Mouse (Mus musculus) thymus, postnatal 0 days (tissue): ENCODE results near the gene Mgat1. TPM values are rescaled to one million over a fixed set of nuclear protein-coding genes. Genes with fewer than 3 reads are reported as not detected.
"Not testable (repeated sequence)": the region's sequence is repeated elsewhere in the genome, so short reads cannot be mapped to it uniquely, and the experiment has no call there.

Experiments used
- DNase-seq: peaks from one replicate; pipeline ENCODE4 v3.0.0-alpha.2; 2015; ENCODE audit warnings: low spot score
- polyA plus RNA-seq: library from polyadenylated mRNA; unstranded; fragments of >200 nt; fragmentation: Nextera tagmentation; extraction: Ambion mirVana; gene quantifications from 2 replicates; pipeline ENCODE4 v1.2.1, GENCODE M21; 2015

The Mgat1 gene
- polyA plus RNA-seq, 1 experiment from 2014 or later: 82.7 TPM

DNA sequence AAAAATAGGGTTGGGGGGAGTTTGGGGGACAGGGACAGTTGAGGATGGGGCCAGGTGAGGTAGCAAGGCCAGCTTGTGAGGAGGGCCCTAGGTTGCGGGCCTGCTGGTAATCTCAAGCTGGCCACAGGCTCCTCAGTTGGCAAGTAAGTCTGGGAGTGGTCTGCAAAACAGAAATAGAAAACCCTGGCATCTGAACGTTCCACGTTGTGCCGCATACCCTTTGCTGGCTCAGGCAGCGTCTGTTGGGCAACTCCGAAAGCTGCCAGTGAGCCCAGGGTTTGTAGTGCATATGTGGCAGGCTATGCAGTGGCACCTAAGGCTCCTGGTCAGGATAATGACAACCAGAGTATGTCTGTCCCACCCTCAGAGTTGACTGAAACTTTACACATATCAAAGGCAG lies 19.2 kb downstream of the Mgat1 start:
- no peak for DNase-seq

GRCm38 (mm10) chr11:49264081-49264480 lies 20.1 kb downstream of the Mgat1 start:
- DNase-seq: no peak

DNA sequence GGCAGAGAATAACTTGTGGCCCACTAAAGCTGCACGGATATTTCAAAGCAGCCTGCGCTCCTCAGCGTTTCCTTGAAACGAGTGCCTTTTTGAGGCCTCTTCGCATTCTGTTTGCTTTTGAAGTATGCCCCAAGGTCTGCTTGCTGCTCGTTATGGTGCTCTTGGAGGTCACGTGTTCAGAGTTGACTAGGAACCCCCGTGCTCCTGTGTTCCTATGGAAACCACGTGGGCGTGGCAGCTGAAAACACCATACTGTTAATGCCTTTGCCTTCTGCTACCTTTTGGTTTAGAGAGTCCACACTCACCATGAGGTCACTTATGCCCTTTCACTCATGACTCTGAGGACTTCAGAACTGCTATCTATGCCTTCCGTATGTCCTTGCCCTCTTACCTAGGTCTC lies 20.6 kb downstream of the Mgat1 start:
- DNase-seq: peak; percentile 28

GRCm38 (mm10) chr11:49265101-49265500 lies 21.1 kb downstream of the Mgat1 start:
- no peak for DNase-seq

GRCm38 (mm10) chr11:49266671-49267070 lies 22.7 kb downstream of the Mgat1 start:
- DNase-seq: no peak

- no peak for DNase-seq
Measured at GRCm38 (mm10) chr11:49267316-49267715, 23.3 kb downstream of the Mgat1 start.

GRCm38 (mm10) chr11:49267970-49268579 lies 24.1 kb downstream of the Mgat1 start:
- DNase-seq: no peak

GRCm38 (mm10) chr11:49269761-49270160 lies 25.8 kb downstream of the Mgat1 start:
- no peak for DNase-seq

- DNase-seq: no peak
Measured at GRCm38 (mm10) chr11:49270368-49270767, 26.4 kb downstream of the Mgat1 start.

DNA sequence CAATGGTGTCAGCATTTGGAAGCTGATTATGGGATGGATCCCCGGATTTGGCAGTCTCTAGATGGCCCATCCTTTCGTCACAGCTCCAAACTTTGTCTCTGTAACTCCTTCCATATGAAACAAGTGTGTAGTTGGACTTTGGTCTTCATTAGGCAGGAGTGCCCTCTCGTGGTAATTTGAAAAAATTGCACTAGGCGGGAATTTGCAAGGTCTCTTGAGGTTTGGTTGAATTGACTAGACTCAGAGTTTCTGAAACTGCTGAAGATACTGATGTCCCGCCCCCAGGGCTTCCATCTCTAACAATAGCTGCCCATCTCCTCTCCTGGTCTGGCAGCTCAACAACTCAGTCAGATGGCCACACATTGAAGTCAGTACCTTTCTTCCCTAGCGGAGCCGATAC lies 27.3 kb downstream of the Mgat1 start:
- peak; percentile 77 for DNase-seq

DNA sequence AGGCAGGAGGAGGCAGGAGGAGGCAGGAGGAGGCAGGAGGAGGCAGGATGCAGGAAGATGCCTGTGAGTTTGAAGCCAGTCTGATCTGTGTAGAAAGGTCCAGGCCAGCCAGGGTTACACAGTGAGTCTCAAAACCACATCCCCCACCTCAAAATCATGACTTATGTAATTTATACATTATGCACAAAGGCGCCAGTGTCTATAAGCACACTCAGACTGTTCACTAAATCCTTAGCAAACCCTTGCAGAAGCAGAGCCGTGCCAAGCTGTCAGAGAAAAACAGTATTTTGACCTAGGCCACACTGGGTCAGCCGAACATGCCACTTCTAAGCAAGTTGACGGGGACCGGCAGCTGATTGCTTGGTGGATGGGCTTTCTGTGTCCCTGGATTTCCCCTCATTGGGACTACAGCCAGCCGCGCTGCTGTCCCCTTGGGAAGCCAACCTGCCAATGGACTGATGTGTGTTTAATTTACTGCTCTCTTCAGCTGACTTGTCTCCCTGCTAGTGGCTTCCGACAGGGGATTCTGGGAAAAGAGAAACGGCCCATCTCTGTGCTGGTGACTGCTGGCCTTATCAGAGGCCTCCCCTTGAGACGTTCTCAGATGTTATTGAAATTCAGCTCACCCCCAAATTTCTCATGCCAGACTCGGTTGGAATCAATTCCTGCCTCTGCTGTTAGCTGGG lies 30.0 kb downstream of the Mgat1 start:
- no peak for DNase-seq

- DNase-seq: no peak
Measured at GRCm38 (mm10) chr11:49278222-49278621, 34.2 kb downstream of the Mgat1 start, which contains the start of gene Olfr1393. TSS of gene Olfr1393 (plus strand) at chr11:49278304.

- not testable (repeated sequence) for DNase-seq
Measured at GRCm38 (mm10) chr11:49284982-49285381, 41.0 kb downstream of the Mgat1 start, which contains the start of gene Olfr1392. TSS of gene Olfr1392 (plus strand) at chr11:49285282.

DNA sequence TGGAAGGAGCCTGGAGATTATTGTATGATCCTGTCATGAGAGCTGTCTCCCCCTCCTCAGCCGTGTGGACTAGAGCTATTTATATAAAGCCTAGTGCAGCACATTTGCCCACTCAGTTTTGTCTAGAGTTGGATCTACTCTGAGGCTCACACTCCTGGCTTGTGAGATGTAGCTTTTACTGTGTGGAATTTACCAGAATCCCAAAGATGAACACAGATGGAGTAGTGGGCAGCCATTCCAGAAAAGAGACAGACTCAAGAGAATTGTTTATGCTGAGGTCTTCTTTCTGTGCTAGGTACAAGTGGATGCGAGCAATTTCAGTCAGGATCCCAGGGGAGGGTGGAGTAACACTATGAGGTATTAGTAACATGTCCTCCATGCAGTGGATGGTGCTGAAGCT lies 43.3 kb downstream of the Mgat1 start:
- DNase-seq: no peak

DNA sequence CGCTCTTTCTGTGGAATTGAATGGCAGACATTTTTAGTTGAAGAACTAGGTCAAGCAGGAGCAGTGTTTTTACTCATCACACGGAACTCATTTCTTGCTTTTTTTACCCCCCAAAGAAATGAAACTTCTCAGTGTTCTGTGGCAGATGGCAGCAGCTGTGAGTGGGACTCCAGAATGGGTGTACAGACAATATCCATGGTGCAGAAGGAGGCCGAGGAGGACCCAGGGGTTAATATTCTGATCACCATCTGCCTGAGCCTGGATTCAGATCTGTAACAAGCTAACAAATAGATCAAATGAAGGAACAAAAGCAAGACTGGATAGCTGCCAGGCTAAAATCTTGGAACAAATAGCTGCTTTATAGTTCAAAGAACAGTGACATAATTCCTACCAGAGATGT lies 48.8 kb downstream of the Mgat1 start:
- no peak for DNase-seq

DNA sequence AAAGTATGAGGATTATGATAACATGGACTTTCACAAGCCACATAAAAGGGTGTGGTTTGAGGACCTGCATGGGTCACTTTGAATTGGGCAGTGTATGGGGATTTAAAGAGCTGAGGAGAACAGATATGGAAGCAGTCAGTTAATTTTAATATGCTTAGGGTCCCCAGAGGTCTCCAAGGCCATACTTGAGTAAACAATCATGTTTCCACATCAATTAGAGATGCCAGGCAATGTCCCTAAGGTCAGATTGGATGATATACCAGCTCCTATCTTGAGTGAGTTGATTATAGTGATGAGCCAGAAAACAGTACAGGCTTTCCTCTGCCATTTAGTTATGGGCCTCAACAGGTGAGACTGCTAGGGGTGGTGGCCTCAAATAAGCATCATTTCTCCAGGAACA lies 60.5 kb downstream of the Mgat1 start, which contains the start of gene Olfr10:
Gene Olfr10, plus strand, starts transcription at position 301 of the 400 bp plus-strand sequence.
- DNase-seq: no peak

GRCm38 (mm10) chr11:49308547-49308946 lies 64.6 kb downstream of the Mgat1 start:
- DNase-seq: not testable (repeated sequence)

Other genes starting within 250 kb of the Mgat1 start
- gene 9930111J21Rik2, start 192.9 kb upstream of the Mgat1 start, polyA plus RNA-seq: 1.1 and 1.5 TPM in 2 replicates
- 58.7 and 59.3 TPM in 2 replicates for gene Tgtp2, start 180.0 kb upstream of the Mgat1 start, polyA plus RNA-seq
- 87.1 and 88.7 TPM in 2 replicates for gene Ifi47, start 167.6 kb upstream of the Mgat1 start, polyA plus RNA-seq
- 0.10 and 0.16 TPM in 2 replicates for gene Olfr1396, start 129.3 kb upstream of the Mgat1 start, polyA plus RNA-seq
- gene Olfr1395, start 101.9 kb upstream of the Mgat1 start, polyA plus RNA-seq: not detected in 2 replicates
- not detected in 2 replicates for gene Olfr1394, start 89.8 kb upstream of the Mgat1 start, polyA plus RNA-seq
- 1.1 and 1.7 TPM in 2 replicates for gene Btnl9, start 57.0 kb upstream of the Mgat1 start, polyA plus RNA-seq
- gene Zfp62, start 40.9 kb upstream of the Mgat1 start, polyA plus RNA-seq: 33.8 and 36.1 TPM in 2 replicates
- gene Olfr1393, start 34.1 kb downstream of the Mgat1 start, polyA plus RNA-seq: not detected in 2 replicates
- gene Olfr1392, start 41.1 kb downstream of the Mgat1 start, polyA plus RNA-seq: not detected in 2 replicates
- gene Olfr10, start 60.5 kb downstream of the Mgat1 start, polyA plus RNA-seq: not detected in 2 replicates
- gene Olfr1391, start 78.6 kb downstream of the Mgat1 start, polyA plus RNA-seq: not detected in 2 replicates
- not detected in 2 replicates for gene Olfr1390, start 91.0 kb downstream of the Mgat1 start, polyA plus RNA-seq
- not detected in 2 replicates for gene Olfr1389, start 178.9 kb downstream of the Mgat1 start, polyA plus RNA-seq
- 0.04 and 0.05 TPM in 2 replicates for gene Olfr1388, start 192.4 kb downstream of the Mgat1 start, polyA plus RNA-seq
- not detected in 2 replicates for gene Olfr1387, start 211.2 kb downstream of the Mgat1 start, polyA plus RNA-seq
- not detected in 2 replicates for gene Olfr1386, start 220.9 kb downstream of the Mgat1 start, polyA plus RNA-seq
- not detected in 2 replicates for gene Olfr1385, start 244.9 kb downstream of the Mgat1 start, polyA plus RNA-seq